Mouse (Mus musculus): ENCODE measurements around the gene Tmem176a.

DNA sequence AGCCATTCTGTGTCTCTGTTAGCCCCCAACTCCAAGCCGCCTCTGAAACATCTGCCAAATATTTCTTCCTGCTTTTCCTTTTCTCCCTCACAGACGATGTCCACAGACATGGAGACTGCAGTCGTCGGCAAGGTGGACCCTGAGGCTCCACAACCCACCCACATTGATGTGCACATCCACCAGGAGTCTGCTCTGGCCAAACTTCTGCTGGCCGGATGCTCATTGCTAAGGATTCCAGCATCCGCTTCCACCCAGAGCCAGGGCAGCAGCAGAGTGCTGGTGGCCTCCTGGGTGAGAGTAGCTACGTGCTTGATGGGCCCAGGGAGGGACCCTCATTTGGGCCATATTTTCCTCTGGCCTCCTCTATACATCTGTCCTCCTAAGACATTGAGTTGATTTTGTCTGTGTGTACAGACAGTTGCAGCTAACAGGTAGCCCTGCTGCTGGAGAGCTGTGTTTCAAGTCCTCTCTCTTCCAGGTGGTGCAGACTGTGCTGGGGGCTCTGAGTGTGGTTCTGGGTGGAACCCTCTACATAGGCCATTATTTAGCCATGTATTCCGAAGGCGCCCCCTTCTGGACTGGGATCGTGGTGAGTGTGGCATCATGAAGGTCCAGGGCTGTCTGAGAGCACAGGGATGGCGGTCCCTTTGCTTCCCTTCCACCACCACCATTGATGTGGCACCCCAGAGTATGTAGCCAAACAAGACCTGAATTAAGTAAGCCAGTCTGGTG, 1.6 kb downstream of the Tmem176a start:
- TF ChIP-seq POLR2A (IDR thresholded peaks at IDR 0.05; ENCODE audit: insufficient read depth, low read depth, low read length) (no peak), CTCF (IDR thresholded peaks at IDR 0.05; ENCODE audit: insufficient read depth, low read depth, low read length) (no peak)
